Mouse (Mus musculus) CH12.LX (cell line): ENCODE data around the gene Necap1. TPM values are rescaled to one million over a fixed set of nuclear protein-coding genes. Genes with fewer than 3 reads are reported as not detected.

Experiments used
- DNase-seq: peaks from one replicate; pipeline ENCODE4 v3.0.0-alpha.2; 2013; ENCODE audit errors: extremely low read depth
- H3K27ac ChIP-seq: 2 replicates; pipeline ENCODE4 v1.5.1; 2012; ENCODE audit warnings: low read depth, mild to moderate bottlenecking, control low read depth, moderate library complexity; ENCODE audit not compliant: insufficient read depth
- H3K27me3 ChIP-seq: replicated peaks from 2 replicates; pipeline ENCODE3; 2012; ENCODE audit warnings: inconsistent platforms
- H3K36me3 ChIP-seq, 2 experiments: replicated peaks in 1 of 2; 2 replicates each; pipeline versions ENCODE3 to v1.6.1; 2012; ENCODE audit warnings: inconsistent platforms in 1 of 2, low read length in 1 of 2, mild to moderate bottlenecking in 1 of 2, mixed read lengths in 1 of 2, moderate library complexity in 1 of 2; ENCODE audit not compliant: control insufficient read depth in 1 of 2, insufficient read depth in 1 of 2
- H3K4me1 ChIP-seq, 2 experiments: 2 replicates each; pipeline ENCODE4 v1.6.1; 2012; ENCODE audit warnings: inconsistent platforms in 1 of 2, moderate library complexity in 1 of 2; ENCODE audit not compliant: insufficient read depth in 2 of 2, control insufficient read depth in 1 of 2
- H3K4me2 ChIP-seq: 2 replicates; pipeline ENCODE4 v1.6.1; 2012; ENCODE audit warnings: low read depth, mild to moderate bottlenecking, control low read depth; ENCODE audit not compliant: poor library complexity, insufficient read depth, severe bottlenecking
- H3K4me3 ChIP-seq, 3 experiments: fragments of 150-350 bp in 1 of 3; sonication (generic) in 1 of 3; replicated peaks in 1 of 3; 2 replicates each; pipeline versions ENCODE3 to v1.5.1; 2011 to 2012; ENCODE audit warnings: low read depth in 2 of 3, low read length in 2 of 3, mild to moderate bottlenecking in 2 of 3, moderate library complexity in 2 of 3, control low read depth in 1 of 3, improper control_type of control experiment in 1 of 3, inconsistent platforms in 1 of 3, mixed read lengths in 1 of 3; ENCODE audit not compliant: poor library complexity in 1 of 3
- H3K79me2 ChIP-seq: replicated peaks from 2 replicates; pipeline ENCODE4 v1.6.1; 2012; ENCODE audit warnings: mild to moderate bottlenecking, moderate library complexity; ENCODE audit not compliant: control insufficient read depth, poor library complexity, insufficient read depth, severe bottlenecking; ENCODE audit errors: extremely low read depth
- H3K9ac ChIP-seq: 2 replicates; pipeline ENCODE4 v1.6.1; 2012; ENCODE audit warnings: low read depth, mild to moderate bottlenecking, control low read depth, moderate library complexity; ENCODE audit not compliant: insufficient read depth
- H3K9me3 ChIP-seq: replicated peaks from 2 replicates; pipeline ENCODE3; 2012; ENCODE audit warnings: low read length, inconsistent platforms, mixed read lengths
- BHLHE40 ChIP-seq: IDR thresholded peaks from 2 replicates; pipeline ENCODE4 v1.6.1; 2011; ENCODE audit warnings: mild to moderate bottlenecking, low read depth, low read length, improper control_type of control experiment
- CHD1 ChIP-seq: IDR thresholded peaks from 2 replicates; pipeline ENCODE4 v1.6.1; 2012; ENCODE audit warnings: low read depth, low read length, improper control_type of control experiment, inconsistent platforms
- CHD2 ChIP-seq: IDR thresholded peaks from 2 replicates; pipeline ENCODE4 v1.6.1; 2011; ENCODE audit warnings: low read length, improper control_type of control experiment
- E2F4 ChIP-seq: IDR thresholded peaks from 2 replicates; pipeline ENCODE4 v1.6.1; 2011; ENCODE audit warnings: low read depth, low read length, improper control_type of control experiment; ENCODE audit not compliant: insufficient replicate concordance
- EP300 ChIP-seq: IDR thresholded peaks from 2 replicates; pipeline ENCODE4 v1.6.1; 2011; ENCODE audit warnings: low read length, improper control_type of control experiment
- ETS1 ChIP-seq: conservative IDR thresholded peaks from 2 replicates; pipeline ENCODE4 v1.6.1; 2012; ENCODE audit warnings: low read depth, mild to moderate bottlenecking, inconsistent platforms, low read length, improper control_type of control experiment, moderate library complexity
- HCFC1 ChIP-seq: IDR thresholded peaks from 2 replicates; pipeline ENCODE4 v1.6.1; 2012; ENCODE audit warnings: low read depth, mild to moderate bottlenecking, inconsistent platforms, low read length, improper control_type of control experiment
- IRF4 ChIP-seq: IDR thresholded peaks from 2 replicates; pipeline ENCODE4 v1.6.1; 2014; ENCODE audit warnings: low read depth, mild to moderate bottlenecking, inconsistent platforms, low read length, improper control_type of control experiment
- KAT2A ChIP-seq: IDR thresholded peaks from 2 replicates; pipeline ENCODE4 v1.6.1; 2012; ENCODE audit warnings: low read length, improper control_type of control experiment, inconsistent platforms; ENCODE audit not compliant: insufficient replicate concordance
- MAFK ChIP-seq: IDR thresholded peaks from 2 replicates; pipeline ENCODE4 v1.6.1; 2011; ENCODE audit warnings: low read length, improper control_type of control experiment; ENCODE audit not compliant: insufficient replicate concordance
- MAX ChIP-seq: IDR thresholded peaks from 2 replicates; pipeline ENCODE4 v1.6.1; 2011; ENCODE audit warnings: low read length, improper control_type of control experiment
- MYC ChIP-seq: IDR thresholded peaks from 2 replicates; pipeline ENCODE4 v1.6.1; 2011; ENCODE audit warnings: low read depth, mild to moderate bottlenecking, improper control_type of control experiment, low read length
- NRF1 ChIP-seq: IDR thresholded peaks from 2 replicates; pipeline ENCODE4 v1.6.1; 2014; ENCODE audit warnings: low read depth, mild to moderate bottlenecking, inconsistent platforms, low read length, improper control_type of control experiment, moderate library complexity
- PAX5 ChIP-seq: IDR thresholded peaks from 2 replicates; pipeline ENCODE4 v1.6.1; 2012; ENCODE audit warnings: low read length, inconsistent platforms, mixed read lengths
- POLR2A ChIP-seq: IDR thresholded peaks from 2 replicates; pipeline ENCODE4 v1.6.1; 2011; ENCODE audit warnings: low read depth, mild to moderate bottlenecking, improper control_type of control experiment, low read length
- POLR2AphosphoS2 ChIP-seq: IDR thresholded peaks from 2 replicates; pipeline ENCODE4 v1.6.1; 2011; ENCODE audit warnings: low read depth, low read length, improper control_type of control experiment
- RAD21 ChIP-seq: IDR thresholded peaks from 2 replicates; pipeline ENCODE4 v1.6.1; 2011; ENCODE audit warnings: low read depth, mild to moderate bottlenecking, low read length, improper control_type of control experiment, moderate library complexity
- RCOR1 ChIP-seq: conservative IDR thresholded peaks from 2 replicates; pipeline ENCODE4 v1.6.1; 2012; ENCODE audit warnings: low read depth, mild to moderate bottlenecking, inconsistent platforms, low read length, improper control_type of control experiment
- SMC3 ChIP-seq: IDR thresholded peaks from 2 replicates; pipeline ENCODE4 v1.6.1; 2011; ENCODE audit warnings: low read depth, low read length, improper control_type of control experiment
- TBP ChIP-seq: conservative IDR thresholded peaks from 2 replicates; pipeline ENCODE4 v1.6.1; 2011; ENCODE audit warnings: low read depth, low read length, improper control_type of control experiment
- TCF12 ChIP-seq: IDR thresholded peaks from 2 replicates; pipeline ENCODE4 v1.6.1; 2014; ENCODE audit warnings: low read depth, mild to moderate bottlenecking, inconsistent platforms, low read length, improper control_type of control experiment
- UBTF ChIP-seq: IDR thresholded peaks from 2 replicates; pipeline ENCODE4 v1.6.1; 2012; ENCODE audit warnings: low read depth, mild to moderate bottlenecking, inconsistent platforms, low read length, improper control_type of control experiment, moderate library complexity
- USF2 ChIP-seq: conservative IDR thresholded peaks from 2 replicates; pipeline ENCODE4 v1.6.1; 2011; ENCODE audit warnings: low read depth, low read length, improper control_type of control experiment
- ZC3H11A ChIP-seq: IDR thresholded peaks from 2 replicates; pipeline ENCODE4 v1.6.1; 2012; ENCODE audit warnings: low read depth, mild to moderate bottlenecking, inconsistent platforms, low read length, improper control_type of control experiment
- ZKSCAN1 ChIP-seq: IDR thresholded peaks from 2 replicates; pipeline ENCODE4 v1.6.1; 2012; ENCODE audit warnings: low read depth, inconsistent platforms, low read length, improper control_type of control experiment, borderline replicate concordance
- ZMIZ1 ChIP-seq: IDR thresholded peaks from 2 replicates; pipeline ENCODE4 v1.6.1; 2012; ENCODE audit warnings: low read depth, mild to moderate bottlenecking, inconsistent platforms, low read length, improper control_type of control experiment
- dilution Hi-C: fragments of 300-500 bp; cut with MboI; formaldehyde crosslinking; loops from 2 replicates; pipeline ENCODE4 v1.14.3; 2020; ENCODE audit warnings: low sequenced_read_pairs; ENCODE audit not compliant: extremely low pct_unique_long_range_greater_than_20kb, extremely low pct_ligation_motif_present
- in situ Hi-C: fragments of 300-500 bp; cut with MboI; formaldehyde crosslinking; loops from 3 replicates; pipeline ENCODE4 v1.14.3; 2019; ENCODE audit warnings: low sequenced_read_pairs, low pct_ligation_motif_present, low pct_unique_long_range_greater_than_20kb, mixed read lengths
- polyA plus RNA-seq: library from polyadenylated mRNA; unstranded; fragments of >175 nt; gene quantifications from 2 replicates; pipeline ENCODE4 v1.2.1, GENCODE M21; 2012; ENCODE audit warnings: low read depth; ENCODE audit not compliant: insufficient read length
- total RNA-seq, 2 experiments: library from RNA; depleted of rRNA; stranded (reverse); fragments of 300-350 nt in 1 of 2; fragments of >200 nt in 1 of 2; gene quantifications; 2 replicates each; pipeline ENCODE4 v1.2.3; 2012 to 2014

The Necap1 gene
- total and polyA plus RNA-seq, 3 experiments, result 12.7 to 29.5 (median 26.9) TPM

DNA sequence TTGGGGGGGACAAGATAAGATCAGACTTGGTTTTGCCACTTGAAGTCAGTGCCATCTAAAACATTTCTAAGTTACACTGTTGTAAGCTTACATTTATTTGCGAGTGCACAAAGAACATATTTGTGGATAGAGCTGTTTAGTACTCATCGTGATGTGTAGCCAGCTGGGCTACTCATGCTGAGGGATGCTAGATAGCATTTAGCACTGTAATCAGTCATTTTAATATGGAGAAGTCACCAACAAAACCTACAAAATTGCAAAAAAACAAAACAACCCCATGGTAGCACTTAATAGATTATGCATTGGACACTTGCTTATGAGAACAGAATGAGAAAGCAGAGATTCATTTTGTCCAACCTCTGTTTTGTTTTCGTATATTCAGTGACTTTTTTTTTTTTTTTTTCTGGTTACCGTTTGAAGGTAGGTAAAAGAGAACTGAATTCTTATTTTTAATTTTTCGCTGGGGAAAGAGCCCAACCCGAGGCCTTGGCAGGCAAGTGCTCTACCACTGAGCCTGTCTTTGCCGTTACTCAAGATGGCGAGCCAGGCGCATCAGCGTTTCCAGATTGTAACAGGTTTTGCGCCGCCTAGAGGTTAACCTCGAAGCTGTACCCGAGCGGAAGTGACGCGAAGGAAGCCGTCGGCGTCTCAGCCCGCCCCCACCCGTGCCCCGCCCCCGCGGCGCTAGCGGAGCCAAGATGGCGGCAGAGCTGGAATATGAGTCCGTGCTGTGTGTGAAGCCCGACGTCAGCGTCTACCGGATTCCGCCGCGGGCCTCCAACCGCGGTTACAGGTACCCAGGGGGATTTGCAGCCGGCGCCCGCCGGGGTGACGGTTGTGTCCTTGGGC, at the start of gene Necap1 (continued):
- no peak for TF ChIP-seq ZKSCAN1

DNA sequence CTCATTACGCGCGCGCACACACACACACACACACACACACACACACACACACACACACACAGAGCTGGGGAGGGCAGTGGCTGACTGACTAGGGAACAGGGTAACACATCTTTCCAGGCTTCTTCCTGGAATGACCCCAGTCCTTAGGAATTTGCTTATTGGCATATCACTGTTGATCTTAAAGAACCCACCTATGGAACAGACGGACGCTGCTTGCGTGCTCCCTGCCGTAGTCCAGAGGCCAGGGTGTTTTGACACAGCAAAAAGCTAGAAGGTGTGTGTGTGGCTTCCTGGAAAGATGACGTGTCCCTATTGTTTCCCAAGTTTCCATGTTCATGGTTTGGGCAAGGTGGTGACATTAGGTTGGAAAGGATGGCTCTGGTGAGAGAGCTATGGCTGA, 49.1 kb upstream of the Necap1 start:
- Histone ChIP-seq H3K9me3 (no peaks in the 10 kb centered on the region), H3K27ac (no peak overlapping the region), H3K36me3 (peaks cover 13 to 30% of the 10 kb centered on the region in 2 experiments), H3K79me2 (0 out of 2 replicates have a peak, but pooled peaks cover 3% of the 10 kb centered on the region), H3K27me3 (no peaks in the 10 kb centered on the region), H3K4me1 (peaks cover 31 to 61% of the 10 kb centered on the region in 2 experiments), H3K9ac (no peak overlapping the region), H3K4me3 (no peak overlapping the region), H3K4me2 (no peak overlapping the region)
- in situ Hi-C loops, result no loop called here
- dilution Hi-C loops, result no loop called here
- no peak for DNase-seq
- TF ChIP-seq E2F4, result no peak
- no peak for TF ChIP-seq HCFC1
- TF ChIP-seq CHD1, result no peak
- TF ChIP-seq RAD21, result no peak
- TF ChIP-seq ETS1, result no peak
- no peak for TF ChIP-seq TBP
- TF ChIP-seq EP300, result no peak
- no peak for TF ChIP-seq BHLHE40
- TF ChIP-seq PAX5, result no peak
- TF ChIP-seq SMC3, result no peak

DNA sequence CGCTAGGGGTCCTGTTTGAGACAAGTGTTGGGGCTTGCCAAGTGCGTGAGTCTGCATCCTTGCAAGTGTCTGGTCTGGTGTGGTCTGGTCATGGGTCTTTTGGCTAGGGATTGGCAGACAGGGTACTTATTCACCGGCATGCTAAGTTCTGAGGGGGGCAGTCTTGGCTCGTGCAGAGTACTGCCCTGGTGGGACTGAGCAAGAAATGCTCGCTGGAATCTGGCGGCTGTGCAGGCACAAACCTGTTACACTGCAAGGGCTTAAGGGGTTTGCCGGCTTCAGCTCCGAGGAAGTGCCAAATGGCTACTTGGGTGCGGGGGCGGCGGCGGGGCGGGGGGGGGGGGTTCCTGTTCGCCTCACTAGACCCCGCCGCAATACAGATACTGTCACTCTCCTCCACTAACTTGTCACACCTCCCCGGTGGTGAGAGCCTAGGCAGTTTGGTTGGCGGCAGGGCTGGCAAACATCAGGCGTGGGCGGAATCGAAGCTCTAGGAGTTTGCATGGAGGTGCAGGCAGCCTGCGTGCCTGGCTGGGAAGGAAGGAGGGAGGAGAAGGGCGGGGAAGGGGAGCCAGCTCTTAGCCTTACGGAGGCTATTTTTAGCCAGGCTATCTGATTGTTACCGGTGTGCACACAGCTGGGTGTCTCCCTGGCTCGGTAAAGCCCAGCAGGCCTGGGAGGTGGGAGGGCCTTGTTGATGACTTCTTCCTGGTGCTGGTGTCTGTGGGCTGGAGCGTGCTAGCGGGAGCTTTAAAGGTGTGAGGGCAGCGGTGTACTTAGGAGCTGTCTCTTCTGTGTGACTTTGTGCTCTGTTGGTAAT, 48.1 kb upstream of the Necap1 start:
- Histone ChIP-seq H3K27ac (peak overlapping the region; percentile 48; the same call in 1 of the 2 replicates), H3K4me3 (peak overlapping the region; percentile 32 to 56 (median 40)), H3K27me3 (no peaks in the 10 kb centered on the region), H3K9ac (peak overlapping the region; percentile 39), H3K79me2 (0 out of 2 replicates have a peak, but pooled peaks cover 3% of the 10 kb centered on the region), H3K4me2 (peak overlapping the region; percentile 58), H3K9me3 (no peaks in the 10 kb centered on the region), H3K4me1 (peaks cover 31 to 59% of the 10 kb centered on the region in 2 experiments), H3K36me3 (peaks cover 20 to 40% of the 10 kb centered on the region in 2 experiments)
- dilution Hi-C loops (no loop called here), in situ Hi-C loops (no loop called here)
- DNase-seq, result peak; percentile 57
- peak; percentile 57; the same call in 1 of the 2 replicates for TF ChIP-seq POLR2A
- TF ChIP-seq HCFC1, result 0 out of 2 replicates have a peak, but pooled peaks have one; percentile 15
- peak; percentile 61 for TF ChIP-seq ETS1
- TF ChIP-seq USF2, result no peak
- TF ChIP-seq MYC, result no peak
- no peak for TF ChIP-seq ZC3H11A
- no peak for TF ChIP-seq UBTF
- TF ChIP-seq EP300, result no peak
- TF ChIP-seq MAX, result peak; percentile 87
- no peak for TF ChIP-seq CHD2
- no peak; the same call in 1 of the 2 replicates for TF ChIP-seq TBP
- no peak for TF ChIP-seq ZMIZ1
- TF ChIP-seq IRF4, result no peak
- no peak for TF ChIP-seq RAD21
- TF ChIP-seq KAT2A, result no peak
- no peak for TF ChIP-seq MAFK
- no peak for TF ChIP-seq POLR2AphosphoS2
- TF ChIP-seq SMC3, result no peak
- TF ChIP-seq NRF1, result no peak
- peak; percentile 45; the same call in 1 of the 2 replicates for TF ChIP-seq TCF12
- TF ChIP-seq RCOR1, result no peak
